Mouse (Mus musculus): ENCODE data around the gene Gm7534.

- TF ChIP-seq CTCF (IDR thresholded peaks at IDR 0.05; ENCODE audit: low read depth): no peak
- no peak for TF ChIP-seq EP300 (optimal IDR thresholded peaks at IDR 0.05)
Measured at GRCm38 (mm10) chr4:134158774-134159173, 44.0 kb downstream of the Gm7534 start.

Measured in stomach, postnatal 0 days (tissue).